Mouse (Mus musculus) lung, embryonic 16.5 days (tissue): ENCODE results near the gene Lat2. TPM values are rescaled to one million over a fixed set of nuclear protein-coding genes. Genes with fewer than 3 reads are reported as not detected.

Source experiments
- ATAC-seq: fragments of 200-750 bp; cut with Nextera tagmentation; 2 replicates; pipeline ENCODE4 v1.8.0; 2017; ENCODE audit warnings: low read depth, mild to moderate bottlenecking, moderate library complexity
- H3K27ac ChIP-seq: fragments of 300-500 bp; sonication (generic); 2 replicates; pipeline ENCODE4 v1.5.1; 2014; ENCODE audit warnings: mild to moderate bottlenecking, control low read depth, low read length
- H3K27me3 ChIP-seq: fragments of 300-500 bp; sonication (generic); 2 replicates; pipeline ENCODE4 v1.6.1; 2014; ENCODE audit warnings: low read depth, low read length, mixed read lengths; ENCODE audit not compliant: control insufficient read depth, insufficient read depth
- H3K36me3 ChIP-seq: fragments of 300-500 bp; sonication (generic); 2 replicates; pipeline ENCODE4 v1.6.1; 2014; ENCODE audit warnings: low read length; ENCODE audit not compliant: control insufficient read depth, insufficient read depth
- H3K4me1 ChIP-seq: fragments of 300-500 bp; sonication (generic); replicated peaks from 2 replicates; pipeline ENCODE4 v1.6.1; 2014; ENCODE audit warnings: low read length, mixed read lengths; ENCODE audit not compliant: control insufficient read depth, insufficient read depth
- H3K4me2 ChIP-seq: fragments of 300-500 bp; sonication (generic); 2 replicates; pipeline ENCODE4 v1.6.1; 2014; ENCODE audit warnings: low read depth, low read length, control low read depth
- H3K4me3 ChIP-seq: fragments of 300-500 bp; sonication (generic); 2 replicates; pipeline ENCODE4 v1.5.1; 2014; ENCODE audit warnings: mild to moderate bottlenecking, low read length, control low read depth
- H3K9ac ChIP-seq: fragments of 300-500 bp; sonication (generic); 2 replicates; pipeline ENCODE4 v1.6.1; 2014; ENCODE audit warnings: low read length, control low read depth
- H3K9me3 ChIP-seq: fragments of 300-500 bp; sonication (generic); 2 replicates; pipeline ENCODE4 v1.6.1; 2016; ENCODE audit warnings: low read length; ENCODE audit not compliant: control insufficient read depth
- WGBS: fragments of 180-500 bp; shearing (Covaris S2); extraction: QIAGEN DNeasy Blood & Tissue Kit; methylation state at CpG from one replicate; pipeline ENCODE4 v1.1.7; 2014; 5-methylcytosine and 5-hydroxymethylcytosine counted together
- polyA plus RNA-seq: library from polyadenylated mRNA; unstranded; fragments of >200 nt; fragmentation: Nextera tagmentation; extraction: Ambion mirVana; gene quantifications from 2 replicates; pipeline ENCODE4 v1.2.1, GENCODE M21; 2015

Gene Lat2
- polyA plus RNA-seq, 1 experiment from 2014 or later: 1.8 TPM

DNA sequence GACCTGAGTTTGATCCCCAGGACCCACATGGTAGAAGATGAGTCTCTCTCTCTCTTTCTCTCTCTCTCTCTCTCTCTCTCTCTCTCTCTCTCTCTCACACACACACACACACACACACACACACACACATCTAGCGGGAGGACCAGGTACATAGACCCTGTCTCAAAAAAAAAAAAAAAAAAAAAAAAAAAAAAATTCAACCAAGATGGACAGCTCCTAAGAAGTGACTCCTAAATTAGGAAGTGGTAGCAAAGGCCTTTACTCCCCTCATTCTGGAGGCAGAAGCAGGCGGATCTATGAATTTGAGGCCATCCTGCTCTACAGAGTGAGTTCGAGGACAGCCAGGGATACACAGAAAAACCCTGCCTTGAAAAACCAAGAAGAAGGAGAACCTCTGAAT, 25.5 kb upstream of the Lat2 start:
- 87% methylated on average over 3 of the region's 3 CpGs for WGBS
- ATAC-seq: no peak
- peaks cover 2% of the 10 kb centered on the region for H3K36me3 ChIP-seq

GRCm38 (mm10) chr5:134639269-134639682, 24.5 kb upstream of the Lat2 start, which contains the start of gene Eif4h:
TSS of gene Eif4h (minus strand) at chr5:134639490.
- peaks cover 7% of the 10 kb centered on the region for H3K36me3 ChIP-seq
- peaks cover 17% of the 10 kb centered on the region for H3K4me1 ChIP-seq
- peak within 1 kb of the TSS; percentile 91 for H3K9ac ChIP-seq
- H3K4me3 ChIP-seq: peak within 1 kb of the TSS; percentile 65
- WGBS: under 1% methylated on average over 51 of the region's 52 CpGs
- H3K9me3 ChIP-seq: no peaks in the 10 kb centered on the region
- no peaks in the 10 kb centered on the region for H3K27me3 ChIP-seq
- peak within 1 kb of the TSS; percentile 89 for H3K4me2 ChIP-seq
- peak within 1 kb of the TSS; percentile 94 for H3K27ac ChIP-seq
- ATAC-seq: peak; percentile 94

More for the DNA sequence above, 25.5 kb upstream of the Lat2 start:
- H3K27me3 ChIP-seq: no peaks in the 10 kb centered on the region
- H3K4me3 ChIP-seq: no peak overlapping the region
- H3K9ac ChIP-seq: no peak overlapping the region
- no peaks in the 10 kb centered on the region for H3K9me3 ChIP-seq
- no peak overlapping the region for H3K27ac ChIP-seq
- peaks cover 26% of the 10 kb centered on the region for H3K4me1 ChIP-seq
- H3K4me2 ChIP-seq: no peak overlapping the region

- Histone ChIP-seq H3K36me3 (peaks cover 7% of the 10 kb centered on the region), H3K27me3 (no peaks in the 10 kb centered on the region), H3K4me1 (peaks cover 13% of the 10 kb centered on the region), H3K9me3 (no peaks in the 10 kb centered on the region), H3K4me2 (peak overlapping the region; percentile 89), H3K27ac (peak overlapping the region; percentile 94), H3K4me3 (peak overlapping the region; percentile 65), H3K9ac (peak overlapping the region; percentile 91)
- peak; percentile 70 for ATAC-seq
- under 1% methylated on average over 76 of the region's 85 CpGs for WGBS
Observed at GRCm38 (mm10) chr5:134638461-134639268, 23.8 kb upstream of the Lat2 start.

GRCm38 (mm10) chr5:134637820-134638367, 23.1 kb upstream of the Lat2 start:
- Histone ChIP-seq H3K36me3 (peaks cover 7% of the 10 kb centered on the region), H3K4me1 (peaks cover 11% of the 10 kb centered on the region), H3K4me3 (peak overlapping the region; percentile 65), H3K4me2 (peak overlapping the region; percentile 89), H3K27ac (peak overlapping the region; percentile 94), H3K9me3 (no peaks in the 10 kb centered on the region), H3K27me3 (no peaks in the 10 kb centered on the region), H3K9ac (peak overlapping the region; percentile 91)
- no peak for ATAC-seq
- WGBS: 13% methylated on average over 5 of the region's 5 CpGs

GRCm38 (mm10) chr5:134632841-134633240, 18.0 kb upstream of the Lat2 start:
- Histone ChIP-seq H3K4me2 (no peak overlapping the region), H3K9ac (no peak overlapping the region), H3K4me1 (peaks cover 5% of the 10 kb centered on the region), H3K27me3 (no peaks in the 10 kb centered on the region), H3K9me3 (no peaks in the 10 kb centered on the region), H3K4me3 (no peak overlapping the region), H3K27ac (no peak overlapping the region), H3K36me3 (peaks cover 16% of the 10 kb centered on the region)
- ATAC-seq: no peak
- 54% methylated on average over 2 of the region's 2 CpGs for WGBS

GRCm38 (mm10) chr5:134630835-134631234, 16.0 kb upstream of the Lat2 start:
- Histone ChIP-seq H3K4me2 (no peak overlapping the region), H3K4me1 (no peaks in the 10 kb centered on the region), H3K27ac (no peak overlapping the region), H3K9me3 (no peaks in the 10 kb centered on the region), H3K9ac (no peak overlapping the region), H3K36me3 (peaks cover 29% of the 10 kb centered on the region), H3K27me3 (no peaks in the 10 kb centered on the region), H3K4me3 (no peak overlapping the region)
- no peak for ATAC-seq

DNA sequence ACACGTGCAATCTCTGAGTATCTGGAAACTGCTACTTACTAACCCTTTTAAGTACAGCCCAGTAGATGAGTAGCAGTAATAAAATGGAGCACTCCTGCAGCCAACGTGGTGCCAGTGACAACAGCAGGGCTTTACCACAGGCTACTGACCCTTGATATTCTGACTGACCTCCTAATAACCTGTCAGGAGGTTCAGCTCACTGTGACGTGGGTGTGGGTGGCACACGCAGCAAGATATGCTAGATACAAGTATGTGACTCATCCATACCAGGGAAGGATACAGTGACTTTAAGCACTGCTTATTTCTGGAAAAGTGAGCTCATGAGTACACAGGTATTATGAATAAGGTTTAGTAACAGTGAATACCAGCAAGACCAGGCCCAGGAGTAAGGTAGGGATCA, 14.7 kb upstream of the Lat2 start:
- H3K4me1 ChIP-seq: no peaks in the 10 kb centered on the region
- 59% methylated on average over 4 of the region's 4 CpGs for WGBS
- no peaks in the 10 kb centered on the region for H3K9me3 ChIP-seq
- H3K27ac ChIP-seq: no peak overlapping the region
- no peak overlapping the region for H3K4me3 ChIP-seq
- H3K36me3 ChIP-seq: peaks cover 37% of the 10 kb centered on the region
- H3K4me2 ChIP-seq: no peak overlapping the region
- no peaks in the 10 kb centered on the region for H3K27me3 ChIP-seq
- ATAC-seq: no peak
- no peak overlapping the region for H3K9ac ChIP-seq

- Histone ChIP-seq H3K4me3 (no peak overlapping the region), H3K9me3 (no peaks in the 10 kb centered on the region), H3K4me1 (no peaks in the 10 kb centered on the region), H3K27me3 (no peaks in the 10 kb centered on the region), H3K36me3 (peaks cover 78% of the 10 kb centered on the region), H3K9ac (no peak overlapping the region), H3K4me2 (no peak overlapping the region), H3K27ac (no peak overlapping the region)
- WGBS: 59% methylated on average over 2 of the region's 2 CpGs
- no peak for ATAC-seq
Observed at GRCm38 (mm10) chr5:134622069-134622468, 7.2 kb upstream of the Lat2 start.

GRCm38 (mm10) chr5:134621099-134621640, 6.3 kb upstream of the Lat2 start:
- no peaks in the 10 kb centered on the region for H3K27me3 ChIP-seq
- no peak overlapping the region for H3K4me3 ChIP-seq
- 85% methylated on average over 16 of the region's 16 CpGs for WGBS

More at GRCm38 (mm10) chr5:134621099-134621640, 6.3 kb upstream of the Lat2 start:
- H3K4me2 ChIP-seq: no peak overlapping the region
- no peak overlapping the region for H3K9ac ChIP-seq
- H3K27ac ChIP-seq: no peak overlapping the region
- no peak for ATAC-seq
- no peaks in the 10 kb centered on the region for H3K4me1 ChIP-seq
- H3K9me3 ChIP-seq: no peaks in the 10 kb centered on the region
- H3K36me3 ChIP-seq: peaks cover 71% of the 10 kb centered on the region
